Mouse (Mus musculus) ovary, postnatal 36 days (tissue): ENCODE data around the gene Wdsub1.

Experiments used
- DNase-seq: peaks from one replicate; pipeline ENCODE4 v3.0.0; 2022; ENCODE audit warnings: low spot score, mixed read lengths

Wdsub1 gene

DNA sequence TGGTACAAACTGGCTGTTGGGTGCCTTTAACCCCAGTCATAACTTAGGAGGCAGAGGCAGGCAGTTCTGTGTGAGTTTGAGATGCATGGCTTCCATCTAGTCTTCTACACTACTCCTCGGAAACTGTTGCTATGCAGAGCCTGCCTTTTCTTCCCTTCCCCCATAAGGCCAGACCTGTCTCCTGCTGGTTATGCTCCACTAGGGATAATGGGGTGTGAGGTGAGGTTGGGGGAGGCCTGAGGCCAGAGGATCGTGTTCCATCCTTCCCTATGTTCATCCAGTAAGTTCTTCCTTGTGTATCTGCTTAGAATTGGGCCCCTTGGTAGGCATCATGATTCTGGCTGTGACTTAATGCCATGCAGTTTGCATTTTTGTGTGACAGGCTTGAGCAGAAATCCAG, 76.8 kb downstream of the Wdsub1 start:
- no peak for DNase-seq

DNA sequence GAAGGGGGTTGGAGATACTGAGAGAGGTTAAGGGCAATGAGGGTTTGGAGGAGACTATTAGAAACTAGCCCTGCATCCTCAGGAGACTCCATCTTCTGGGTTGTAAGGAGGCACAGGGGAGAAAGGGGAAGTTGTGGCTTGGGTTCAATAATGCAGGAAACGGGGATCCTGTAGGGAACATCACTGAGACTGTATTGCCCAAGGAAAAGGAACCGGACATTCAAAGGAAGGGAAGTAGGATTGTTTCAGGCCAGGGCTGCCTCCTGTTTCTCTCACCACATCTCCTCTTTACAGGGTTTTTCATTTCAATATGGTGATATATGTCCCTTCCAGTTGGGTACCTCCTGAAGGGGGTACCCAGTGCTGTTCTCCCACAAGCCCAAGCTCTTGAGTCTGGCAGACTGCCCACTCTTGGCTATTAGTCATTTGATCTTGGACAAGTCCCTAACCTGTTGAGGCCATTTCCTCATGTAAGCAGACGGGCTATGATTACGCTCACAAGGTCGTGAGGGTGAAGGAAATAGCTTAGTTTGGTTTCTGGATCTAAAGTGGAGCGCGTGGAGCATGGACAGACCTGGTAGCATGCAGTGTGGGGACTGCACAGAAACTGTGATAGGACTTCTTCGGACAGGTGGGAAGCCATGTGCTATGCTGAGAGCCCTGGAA, 79.5 kb downstream of the Wdsub1 start:
- DNase-seq, result no peak
